Mouse (Mus musculus) thymus, postnatal 0 days (tissue): ENCODE data around the gene Cyb5d1. TPM values are rescaled to one million over a fixed set of nuclear protein-coding genes. Genes with fewer than 3 reads are reported as not detected.

Experiments
- DNase-seq: peaks from one replicate; pipeline ENCODE4 v3.0.0-alpha.2; 2015; ENCODE audit warnings: low spot score
- polyA plus RNA-seq: library from polyadenylated mRNA; unstranded; fragments of >200 nt; fragmentation: Nextera tagmentation; extraction: Ambion mirVana; gene quantifications from 2 replicates; pipeline ENCODE4 v1.2.1, GENCODE M21; 2015

The Cyb5d1 gene
- polyA plus RNA-seq, 1 experiment from 2014 or later: 28.3 TPM

DNA sequence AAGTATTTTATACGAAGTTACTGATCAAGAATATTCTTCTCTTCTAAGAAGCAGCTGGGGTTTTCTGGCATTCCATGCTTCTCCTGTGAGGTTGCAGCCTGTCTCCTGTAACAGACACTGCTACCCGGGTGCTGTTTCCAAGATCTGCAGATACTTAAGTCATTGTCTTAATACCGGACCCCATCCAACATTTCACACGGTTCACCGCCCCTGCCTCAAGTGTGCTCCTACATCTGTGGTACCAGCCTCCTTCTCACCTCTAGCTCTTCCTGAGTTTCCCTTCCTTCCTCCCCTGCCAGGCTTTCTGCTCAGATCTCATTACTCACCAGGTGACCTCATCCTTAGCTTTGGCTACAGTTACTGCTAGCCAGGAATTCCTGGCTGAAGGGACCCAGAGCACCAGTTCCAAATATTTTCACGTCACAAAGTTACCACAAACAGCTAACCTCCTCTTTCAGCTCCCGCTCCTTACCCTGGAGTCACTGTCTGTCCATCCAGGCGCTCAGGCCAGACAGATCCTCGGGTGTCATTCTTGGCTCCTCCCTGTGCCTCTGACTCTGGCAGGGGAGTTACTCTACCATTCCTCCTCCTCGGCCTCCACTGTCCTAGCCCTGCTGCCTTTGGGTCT is 12.8 kb downstream of the Cyb5d1 start:
- DNase-seq: no peak

DNA sequence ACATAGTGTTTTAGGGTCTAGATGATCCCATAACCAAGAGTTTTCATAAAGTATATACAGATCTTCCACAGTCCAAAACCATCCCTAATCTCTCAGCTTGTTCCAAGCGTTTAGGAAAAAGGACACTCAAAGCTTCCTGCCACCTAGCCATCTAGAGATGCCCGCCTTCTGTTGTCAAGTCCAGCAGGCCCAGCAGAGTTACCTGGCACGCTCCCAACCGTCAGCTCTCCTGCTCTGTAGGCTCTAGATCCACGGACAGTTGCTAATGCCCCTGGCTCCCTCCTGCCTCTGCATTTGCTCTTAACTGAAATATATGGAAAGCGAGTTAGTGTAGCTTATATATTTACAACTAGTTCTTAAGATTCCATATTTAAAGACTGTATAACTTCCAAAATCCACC is 14.1 kb downstream of the Cyb5d1 start:
- DNase-seq: no peak

- DNase-seq: no peak
Measured at GRCm38 (mm10) chr11:69379600-69379999, 15.8 kb downstream of the Cyb5d1 start.

GRCm38 (mm10) chr11:69377766-69378165 is 17.7 kb downstream of the Cyb5d1 start:
- no peak for DNase-seq

DNA sequence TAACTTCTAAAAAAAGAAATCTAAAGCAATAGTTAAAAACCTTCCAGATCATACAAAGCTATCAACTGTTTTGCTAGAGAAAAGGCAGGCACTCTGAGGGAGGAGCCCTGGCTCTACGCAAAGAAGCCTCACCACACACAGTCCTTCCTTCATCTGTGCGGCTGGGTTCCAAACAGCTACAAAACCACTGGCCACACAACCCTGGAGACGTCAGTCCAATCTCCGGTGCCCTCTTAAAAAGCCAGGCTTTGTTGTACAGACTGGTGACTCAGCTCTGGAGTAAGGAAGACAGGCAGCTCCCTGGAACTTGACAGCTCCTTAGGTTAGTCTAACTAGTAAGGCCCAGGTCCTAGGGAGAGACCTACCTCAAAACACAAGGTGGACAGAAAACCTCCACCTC is 19.8 kb downstream of the Cyb5d1 start:
- no peak for DNase-seq

GRCm38 (mm10) chr11:69373223-69373965 is 22.0 kb downstream of the Cyb5d1 start:
- no peak for DNase-seq

DNA sequence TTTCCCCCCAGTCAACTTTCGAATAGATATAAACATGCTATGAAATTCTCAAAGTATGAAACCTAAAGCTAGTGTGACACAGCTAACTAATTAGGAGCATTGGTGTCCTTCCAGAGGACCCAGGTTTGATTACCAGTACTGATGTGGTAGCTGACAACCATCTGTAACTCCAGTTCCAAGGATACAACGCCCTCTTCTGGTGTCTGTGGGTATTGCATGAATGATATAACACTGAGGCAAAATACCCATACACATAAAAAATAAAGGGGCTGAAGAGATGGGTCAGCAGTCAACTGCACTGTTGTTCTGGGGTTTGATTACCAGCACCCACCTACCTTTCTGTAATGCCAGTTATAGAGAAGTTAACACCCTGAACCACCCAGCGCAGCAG is 22.7 kb downstream of the Cyb5d1 start:
- no peak for DNase-seq

- no peak for DNase-seq
Measured at GRCm38 (mm10) chr11:69372056-69372779, 23.2 kb downstream of the Cyb5d1 start.

DNA sequence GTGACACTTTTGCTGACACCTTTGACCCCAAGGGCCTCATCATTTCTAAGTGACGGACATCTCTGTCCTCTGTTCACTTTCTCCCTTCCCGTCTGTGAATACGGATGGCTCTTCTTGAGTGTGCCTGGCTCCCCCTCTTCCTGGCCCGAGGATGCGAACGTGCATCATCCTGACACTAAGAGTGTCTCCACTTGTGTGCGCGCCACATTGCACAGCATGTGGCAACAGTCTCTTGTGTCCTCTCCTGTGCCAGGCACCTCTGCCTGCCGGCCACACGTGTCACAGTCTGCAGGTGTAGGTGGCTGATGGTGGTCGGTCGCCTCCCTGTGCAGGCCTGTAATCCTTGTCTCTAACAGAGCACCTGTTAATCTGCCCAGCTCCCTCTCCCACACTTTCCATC is 23.8 kb downstream of the Cyb5d1 start:
- no peak for DNase-seq

DNA sequence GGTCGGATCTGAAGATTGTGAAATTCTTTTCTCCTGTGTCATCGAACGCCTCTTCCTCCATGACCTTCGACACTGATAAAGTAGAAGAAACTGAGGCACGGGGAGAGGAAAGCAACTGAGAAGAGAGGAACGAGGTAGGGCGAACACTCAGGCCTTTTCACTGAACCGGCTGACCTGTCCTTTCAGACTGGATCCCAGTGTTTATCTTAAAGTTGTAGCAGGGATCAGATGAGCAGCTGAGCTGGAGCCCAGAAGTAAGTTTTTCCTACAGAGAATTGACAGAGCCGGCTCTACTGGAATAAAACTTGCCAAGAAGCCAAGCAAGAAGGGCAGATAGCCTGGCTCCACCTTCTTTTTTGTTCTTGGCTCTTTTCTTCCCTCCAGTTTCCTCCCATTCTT is 24.6 kb downstream of the Cyb5d1 start:
- no peak for DNase-seq

DNA sequence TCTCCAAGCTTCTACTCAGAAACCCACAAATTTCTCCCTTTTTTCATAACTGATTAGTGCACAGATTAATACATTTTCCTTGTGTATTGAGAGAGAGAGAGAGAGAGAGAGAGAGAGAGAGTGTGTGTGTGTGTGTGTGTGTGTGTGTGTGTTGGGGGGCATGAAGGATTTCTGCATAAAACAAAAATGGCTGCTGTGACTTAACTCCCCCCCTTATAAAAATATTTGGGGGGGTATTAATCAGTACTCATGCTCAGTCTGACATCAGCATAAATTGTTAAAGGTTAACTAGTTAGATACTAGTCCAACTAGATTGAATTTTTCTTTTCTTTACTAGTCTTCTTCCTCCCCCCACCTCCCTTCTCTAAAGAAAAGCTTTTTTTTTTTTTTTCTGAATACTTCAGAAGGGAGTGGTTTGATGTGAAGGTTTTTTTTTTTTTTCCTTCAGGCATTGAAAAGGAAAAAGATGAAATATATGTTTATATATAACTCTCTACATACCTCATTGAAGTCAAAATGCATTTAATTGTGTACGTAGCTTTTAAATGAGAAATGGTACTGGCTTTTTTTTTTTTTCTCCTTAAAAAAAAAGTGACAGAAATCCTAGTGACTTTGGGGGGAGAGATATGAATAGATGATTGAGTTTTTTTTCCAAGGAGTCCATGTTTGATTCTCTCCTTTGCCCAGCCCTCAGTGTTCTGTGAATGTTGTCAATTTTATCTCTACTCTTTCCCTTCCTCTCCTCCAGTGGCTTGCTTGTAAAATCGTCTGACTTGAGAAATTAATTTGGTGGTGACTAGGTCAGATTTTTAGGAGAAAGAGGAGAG is 25.2 kb downstream of the Cyb5d1 start:
- no peak for DNase-seq

GRCm38 (mm10) chr11:69369215-69369989 is 26.0 kb downstream of the Cyb5d1 start, which contains the start of gene Chd3:
Gene Chd3, minus strand, starts transcription at chr11:69369406.
- DNase-seq: no peak

GRCm38 (mm10) chr11:69368356-69369214 is 26.8 kb downstream of the Cyb5d1 start:
- peak; percentile 25 for DNase-seq

GRCm38 (mm10) chr11:69367616-69368355 is 27.6 kb downstream of the Cyb5d1 start:
- no peak for DNase-seq

DNA sequence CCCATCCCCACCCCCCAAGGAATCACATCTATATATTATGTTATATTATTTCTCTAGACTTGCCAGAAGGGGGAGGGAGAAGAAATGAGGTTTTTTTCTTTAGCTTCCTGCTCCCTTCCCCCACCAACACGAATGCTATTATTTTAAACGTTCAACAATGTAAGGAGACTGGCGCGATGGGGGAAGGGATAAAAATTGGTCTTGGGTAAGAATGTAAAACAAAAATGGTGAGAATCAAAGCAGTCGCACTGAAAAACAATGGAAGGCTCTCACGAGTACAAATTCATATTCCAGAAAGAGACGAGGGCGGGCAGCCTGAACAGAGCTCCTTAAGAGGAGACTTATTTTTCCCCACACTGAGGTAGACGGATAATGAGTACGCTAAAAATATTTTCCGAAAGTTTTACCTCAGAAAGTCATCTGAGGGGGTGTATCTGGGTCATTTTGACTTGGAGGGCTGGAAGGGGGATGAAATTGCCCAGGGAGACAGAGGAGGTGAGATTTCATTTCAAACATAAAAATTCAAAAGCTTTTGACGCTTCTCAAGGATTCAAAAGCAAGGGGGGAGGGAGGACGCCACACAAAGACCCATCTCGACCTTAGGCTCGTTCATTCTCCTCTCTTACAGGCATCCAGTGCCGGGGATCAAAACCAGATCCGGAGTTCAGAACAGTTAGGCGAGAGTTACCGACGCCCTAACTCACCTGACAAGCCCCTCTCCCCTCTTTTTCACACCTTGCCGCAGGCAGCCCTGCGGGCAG is 28.4 kb downstream of the Cyb5d1 start:
- no peak for DNase-seq

GRCm38 (mm10) chr11:69366157-69366854 is 29.1 kb downstream of the Cyb5d1 start:
- DNase-seq: peak; percentile 75

DNA sequence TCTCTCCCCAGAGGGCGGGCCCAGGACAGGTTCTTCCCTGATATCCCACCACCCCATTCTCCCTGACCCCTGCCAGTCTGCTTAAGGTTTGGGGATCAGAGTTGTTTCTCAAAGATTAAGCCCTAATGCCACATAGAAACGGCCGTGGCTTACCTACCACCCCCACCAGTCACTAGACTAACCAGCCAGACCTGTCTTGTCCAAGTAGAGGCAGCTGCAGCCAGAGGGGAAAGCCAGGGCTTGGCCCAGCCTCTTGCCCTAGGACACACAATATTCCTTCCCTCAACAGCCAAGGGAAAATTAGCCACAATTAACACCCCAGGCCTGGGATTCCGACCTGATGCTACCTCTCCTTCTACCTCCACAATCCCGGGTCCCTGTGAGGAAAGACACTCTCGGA is 29.7 kb downstream of the Cyb5d1 start:
- no peak for DNase-seq

DNA sequence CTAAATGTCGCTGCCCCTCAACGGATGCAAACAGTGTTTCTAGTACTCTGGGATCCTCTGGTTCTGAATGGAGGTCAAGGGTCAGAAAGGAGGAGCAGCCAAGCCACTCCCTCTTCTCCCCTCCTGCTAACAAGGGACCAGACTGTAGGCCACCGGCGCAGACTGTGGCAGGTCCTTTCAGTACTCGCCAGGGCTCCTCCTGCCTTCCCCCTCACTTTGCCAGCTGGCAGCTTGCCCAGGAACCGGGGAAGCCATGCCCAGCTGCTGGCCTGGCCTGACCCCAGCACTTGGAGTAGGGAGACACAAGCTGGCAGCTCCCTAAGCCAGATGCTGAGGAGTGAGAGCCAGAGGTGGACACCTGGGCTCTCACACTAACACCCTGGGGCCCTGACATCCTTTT is 30.5 kb downstream of the Cyb5d1 start:
- DNase-seq: no peak
